Comparison of ENCODE assay signal across 13 mouse cellular contexts in the genomic region with DNA sequence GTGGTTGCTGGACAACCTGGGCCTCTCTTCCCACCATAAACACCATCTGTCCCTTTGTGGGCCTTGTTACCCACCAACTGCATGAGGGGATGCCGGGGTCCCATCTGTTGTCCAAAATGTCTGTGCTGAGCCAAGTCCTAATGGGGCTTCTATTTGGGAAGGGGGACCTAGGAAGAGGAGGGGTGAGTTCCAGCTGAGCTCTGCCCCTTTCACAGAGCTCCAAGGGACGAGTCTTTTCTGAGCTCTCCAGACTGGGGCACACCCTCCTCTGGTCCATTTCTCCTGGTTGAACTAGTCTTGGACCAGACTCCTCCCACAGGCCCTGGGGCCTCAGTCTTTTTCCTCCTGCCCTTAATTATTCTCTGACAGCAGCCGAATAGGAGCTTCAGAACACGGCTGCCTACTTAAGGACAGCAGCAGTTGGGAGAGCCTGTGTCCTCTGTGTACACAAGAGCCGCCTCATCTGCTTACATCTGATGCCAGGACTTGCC. TPM values are rescaled to one million over a fixed set of nuclear protein-coding genes. Genes with fewer than 3 reads are reported as not detected.
DNase-seq lines count a peak whose midpoint lies in the region; ATAC-seq lines count a peak whose summit lies in the region.
"Had no signal": no experiment of that assay in that cellular context is flagged by ENCODE, and none has a peak within 500 bp of the region (broad histone marks: within the 10 kb centered on the region; RNA-seq: fewer than 3 reads in every experiment).

No protein-coding gene starts in this region.

- no peak overlapping the region for H3K9ac ChIP-seq in neural tube, embryonic 12.5 days
- H3K9ac ChIP-seq in hindbrain, embryonic 15.5 days: no peak overlapping the region
- H3K9ac ChIP-seq: embryonic facial prominence, embryonic 15.5 days; lung, embryonic 15.5 days had no signal

- H3K4me2 ChIP-seq in neural tube, embryonic 12.5 days (replicated peaks): 0 out of 2 replicates have a peak overlapping the region, but pooled peaks have one; percentile 5
- no peak overlapping the region for H3K4me2 ChIP-seq in hindbrain, embryonic 15.5 days
- H3K4me2 ChIP-seq: embryonic facial prominence, embryonic 15.5 days; lung, embryonic 15.5 days had no signal

- DNase-seq in cerebellum, adult 9-10 months: peak; percentile 55
- no peak for DNase-seq in neural tube, embryonic 10.5 days (ENCODE audit: extremely low spot score, low spot score)
- DNase-seq in retina, postnatal 1 day: peak; percentile 67
- no peak for DNase-seq in adrenal gland, postnatal 14 days
- DNase-seq in heart, adult 8-10 months (ENCODE audit: low spot score): no peak
- DNase-seq: adrenal gland, postnatal 25 days; kidney, adult 11 months had no signal

- H3K4me3 ChIP-seq in neural tube, embryonic 12.5 days: no peak overlapping the region
- no peak overlapping the region for H3K4me3 ChIP-seq in hindbrain, embryonic 15.5 days
- H3K4me3 ChIP-seq: embryonic facial prominence, embryonic 15.5 days; heart, embryonic 10.5 days; lung, embryonic 15.5 days had no signal

- peaks cover 77% of the 10 kb centered on the region for H3K4me1 ChIP-seq in neural tube, embryonic 12.5 days
- H3K4me1 ChIP-seq in hindbrain, embryonic 15.5 days (replicated peaks): peaks cover 25% of the 10 kb centered on the region
- H3K4me1 ChIP-seq: lung, embryonic 15.5 days had no signal

- ATAC-seq in cerebellum, adult (ENCODE audit: insufficient number of reproducible peaks, low FRiP score, low TSS enrichment): no peak
- peak; percentile 46 for ATAC-seq in neural tube, embryonic 12.5 days (ENCODE audit: low FRiP score, low read depth)
- ATAC-seq in hindbrain, embryonic 15.5 days (ENCODE audit: low FRiP score, low read depth): peak; percentile 16; the same call in 1 of the 2 replicates

- H3K27ac ChIP-seq in neural tube, embryonic 12.5 days: peak overlapping the region; percentile 37; the same call in 1 of the 2 replicates
- H3K27ac ChIP-seq in hindbrain, embryonic 15.5 days (replicated peaks): peak overlapping the region; percentile 36; the same call in 1 of the 2 replicates
- H3K27ac ChIP-seq: embryonic facial prominence, embryonic 15.5 days; heart, embryonic 10.5 days; lung, embryonic 15.5 days had no signal

- H3K36me3 ChIP-seq in neural tube, embryonic 12.5 days: peaks cover 42% of the 10 kb centered on the region
- no peaks in the 10 kb centered on the region for H3K36me3 ChIP-seq in hindbrain, embryonic 15.5 days

- H3K27me3 ChIP-seq in neural tube, embryonic 12.5 days (replicated peaks): no peaks in the 10 kb centered on the region
- no peaks in the 10 kb centered on the region for H3K27me3 ChIP-seq in hindbrain, embryonic 15.5 days

- 7% methylated on average over 5 of the region's 5 CpGs for WGBS in neural tube, embryonic 12.5 days
- 16% methylated on average over 5 of the region's 5 CpGs for WGBS in hindbrain, embryonic 15.5 days

- no peaks in the 10 kb centered on the region for H3K9me3 ChIP-seq in neural tube, embryonic 12.5 days
- H3K9me3 ChIP-seq in hindbrain, embryonic 15.5 days: no peaks in the 10 kb centered on the region
- H3K9me3 ChIP-seq: embryonic facial prominence, embryonic 15.5 days; heart, embryonic 10.5 days; lung, embryonic 15.5 days had no signal

RNA-seq across cellular contexts. Expression of a gene that starts 9.2 kb away (rescaled TPM):
- polyA plus RNA-seq in neural tube, embryonic 12.5 days (2016; fragmentation: Nextera tagmentation; extraction: Ambion mirVana): 1.4 and 1.6 TPM in 2 replicates
- 4.1 and 4.3 TPM in 2 replicates for polyA plus RNA-seq in hindbrain, embryonic 15.5 days (2015; fragmentation: Nextera tagmentation; extraction: Ambion mirVana)
- 0.07 and 0.30 TPM in 2 replicates for total RNA-seq in adrenal gland, postnatal 14 days (2021)
- not detected for total RNA-seq in heart, adult 8-10 months (2022)
- polyA plus RNA-seq: heart, embryonic 10.5 days had no signal

RNA-seq across cellular contexts. Expression of a gene that starts 21.0 kb away (rescaled TPM):
- polyA plus RNA-seq in neural tube, embryonic 12.5 days (2016; fragmentation: Nextera tagmentation; extraction: Ambion mirVana): 0.96 and 1.3 TPM in 2 replicates
- 2.9 and 3.0 TPM in 2 replicates for polyA plus RNA-seq in hindbrain, embryonic 15.5 days (2015; fragmentation: Nextera tagmentation; extraction: Ambion mirVana)
- total RNA-seq in adrenal gland, postnatal 14 days (2021): 0.70 and 0.79 TPM in 2 replicates
- under 1 TPM; 0.11 to 0.23 (median 0.16) TPM for total RNA-seq in heart, adult 8-10 months (2022)

RNA-seq across cellular contexts. Expression of a gene that starts 22.1 kb away (rescaled TPM):
- 14.5 and 14.9 TPM in 2 replicates for polyA plus RNA-seq in neural tube, embryonic 12.5 days (2016; fragmentation: Nextera tagmentation; extraction: Ambion mirVana)
- 74.3 and 75.8 TPM in 2 replicates for polyA plus RNA-seq in hindbrain, embryonic 15.5 days (2015; fragmentation: Nextera tagmentation; extraction: Ambion mirVana)
- total RNA-seq in adrenal gland, postnatal 14 days (2021): 315 and 342 TPM in 2 replicates
- 100 to 1,000 TPM; 457 to 541 (median 497) TPM for total RNA-seq in heart, adult 8-10 months (2022)

RNA-seq across cellular contexts. Expression of a gene that starts 56.4 kb away (rescaled TPM):
- 8.3 and 9.4 TPM in 2 replicates for polyA plus RNA-seq in neural tube, embryonic 12.5 days (2016; fragmentation: Nextera tagmentation; extraction: Ambion mirVana)
- polyA plus RNA-seq in hindbrain, embryonic 15.5 days (2015; fragmentation: Nextera tagmentation; extraction: Ambion mirVana): 3.8 and 3.9 TPM in 2 replicates
- total RNA-seq in adrenal gland, postnatal 14 days (2021): 12.3 and 14.5 TPM in 2 replicates
- 1 to 10 TPM; 3.1 to 4.2 (median 3.6) TPM for total RNA-seq in heart, adult 8-10 months (2022)

RNA-seq across cellular contexts. Expression of a gene that starts 58.5 kb away (rescaled TPM):
- 165 and 171 TPM in 2 replicates for polyA plus RNA-seq in neural tube, embryonic 12.5 days (2016; fragmentation: Nextera tagmentation; extraction: Ambion mirVana)
- 75.3 and 79.0 TPM in 2 replicates for polyA plus RNA-seq in hindbrain, embryonic 15.5 days (2015; fragmentation: Nextera tagmentation; extraction: Ambion mirVana)
- 23.9 and 26.1 TPM in 2 replicates for total RNA-seq in adrenal gland, postnatal 14 days (2021)
- 10 to 100 TPM in 3 of 4 experiments, 1 to 10 TPM in 1; 9.8 to 12.2 (median 11.5) TPM for total RNA-seq in heart, adult 8-10 months (2022)

Comparison
In these comparisons a context has a peak if more than half of its experiments do, and no peak if none do; other contexts are left out.
1. DNase-seq: peak in cerebellum, adult 9-10 months (single experiment) and retina, postnatal 1 day (single experiment); none in neural tube, embryonic 10.5 days (single experiment), adrenal gland, postnatal 14 days (single experiment) and heart, adult 8-10 months (single experiment).